Mouse (Mus musculus) erythroblast, embryonic 14.5 days (primary cell): ENCODE measurements around the gene Orm2. TPM values are rescaled to one million over a fixed set of nuclear protein-coding genes. Genes with fewer than 3 reads are reported as not detected.

ENCODE experiments used
- H3K27me3 ChIP-seq: 2 replicates; pipeline ENCODE4 v1.6.1; 2012; ENCODE audit warnings: inconsistent platforms; ENCODE audit not compliant: control insufficient read depth
- H3K36me3 ChIP-seq: 2 replicates; pipeline ENCODE4 v1.6.1; 2012; ENCODE audit warnings: mild to moderate bottlenecking, inconsistent platforms; ENCODE audit not compliant: control insufficient read depth
- H3K4me1 ChIP-seq: 2 replicates; pipeline ENCODE4 v1.6.1; 2012; ENCODE audit warnings: inconsistent platforms; ENCODE audit not compliant: control insufficient read depth
- H3K4me3 ChIP-seq: replicated peaks from 2 replicates; pipeline ENCODE3; 2012; ENCODE audit warnings: moderate library complexity, mild to moderate bottlenecking, inconsistent platforms
- H3K9me3 ChIP-seq: 2 replicates; pipeline ENCODE4 v1.6.1; 2012; ENCODE audit warnings: low read length, inconsistent platforms, mixed read lengths; ENCODE audit not compliant: control insufficient read depth
- GATA1 ChIP-seq: IDR thresholded peaks from 2 replicates; pipeline ENCODE4 v1.6.1; 2012; ENCODE audit warnings: low read length, inconsistent platforms, mixed read lengths
- TAL1 ChIP-seq: IDR thresholded peaks from 3 replicates; pipeline ENCODE4 v1.6.1; 2012; ENCODE audit warnings: low read length, inconsistent platforms, mixed read lengths
- polyA plus RNA-seq: library from polyadenylated mRNA; stranded (reverse); fragments of >175 nt; gene quantifications from 2 replicates; pipeline ENCODE4 v1.2.3, GENCODE M21; 2012

Gene Orm2
- polyA plus RNA-seq, 1 experiment: not detected

GRCm38 (mm10) chr4:63388029-63388428 is 25.8 kb downstream of the Orm2 start:
- peaks cover 69% of the 10 kb centered on the region for H3K36me3 ChIP-seq
- no peaks in the 10 kb centered on the region for H3K9me3 ChIP-seq
- no peaks in the 10 kb centered on the region for H3K27me3 ChIP-seq
- peaks cover 68% of the 10 kb centered on the region for H3K4me1 ChIP-seq
- H3K4me3 ChIP-seq: no peak overlapping the region
- TF ChIP-seq GATA1 (no peak), TAL1 (no peak)

- H3K4me3 ChIP-seq: no peak overlapping the region
- H3K4me1 ChIP-seq: peaks cover 55% of the 10 kb centered on the region
- TF ChIP-seq TAL1 (no peak), GATA1 (no peak)
- H3K27me3 ChIP-seq: no peaks in the 10 kb centered on the region
- peaks cover 67% of the 10 kb centered on the region for H3K36me3 ChIP-seq
- H3K9me3 ChIP-seq: no peaks in the 10 kb centered on the region
Observed at GRCm38 (mm10) chr4:63389121-63389886, 27.1 kb downstream of the Orm2 start.

GRCm38 (mm10) chr4:63389887-63390528 is 27.8 kb downstream of the Orm2 start:
- H3K9me3 ChIP-seq: no peaks in the 10 kb centered on the region
- TF ChIP-seq GATA1: no peak
- TF ChIP-seq TAL1: no peak

GRCm38 (mm10) chr4:63391322-63391721 is 29.1 kb downstream of the Orm2 start:
- Histone ChIP-seq H3K4me1 (peaks cover 38% of the 10 kb centered on the region), H3K4me3 (no peak overlapping the region), H3K27me3 (no peaks in the 10 kb centered on the region), H3K36me3 (peaks cover 68% of the 10 kb centered on the region), H3K9me3 (no peaks in the 10 kb centered on the region)
- TF ChIP-seq GATA1 (no peak), TAL1 (no peak)

More at GRCm38 (mm10) chr4:63389887-63390528, 27.8 kb downstream of the Orm2 start:
- Histone ChIP-seq H3K4me3 (no peak overlapping the region), H3K27me3 (no peaks in the 10 kb centered on the region), H3K36me3 (peaks cover 72% of the 10 kb centered on the region), H3K4me1 (peaks cover 49% of the 10 kb centered on the region)

GRCm38 (mm10) chr4:63397981-63398537 is 35.8 kb downstream of the Orm2 start:
- Histone ChIP-seq H3K4me3 (no peak overlapping the region), H3K27me3 (no peaks in the 10 kb centered on the region), H3K4me1 (peaks cover 46% of the 10 kb centered on the region), H3K36me3 (peaks cover 49% of the 10 kb centered on the region), H3K9me3 (no peaks in the 10 kb centered on the region)
- TF ChIP-seq TAL1 (no peak), GATA1 (no peak)

- Histone ChIP-seq H3K9me3 (no peaks in the 10 kb centered on the region), H3K4me1 (peaks cover 56% of the 10 kb centered on the region), H3K27me3 (no peaks in the 10 kb centered on the region), H3K36me3 (peaks cover 41% of the 10 kb centered on the region), H3K4me3 (no peak overlapping the region)
- TF ChIP-seq TAL1: no peak
- no peak for TF ChIP-seq GATA1
Observed at GRCm38 (mm10) chr4:63398854-63399609, 36.8 kb downstream of the Orm2 start.

- Histone ChIP-seq H3K9me3 (no peaks in the 10 kb centered on the region), H3K4me1 (peaks cover 63% of the 10 kb centered on the region), H3K4me3 (no peak overlapping the region), H3K27me3 (no peaks in the 10 kb centered on the region), H3K36me3 (peaks cover 33% of the 10 kb centered on the region)
- no peak for TF ChIP-seq TAL1
Observed at GRCm38 (mm10) chr4:63399691-63400270, 37.5 kb downstream of the Orm2 start.

- Histone ChIP-seq H3K27me3 (no peaks in the 10 kb centered on the region), H3K9me3 (no peaks in the 10 kb centered on the region), H3K4me1 (peaks cover 73% of the 10 kb centered on the region)
Observed at GRCm38 (mm10) chr4:63400541-63401306, 38.5 kb downstream of the Orm2 start.

More at GRCm38 (mm10) chr4:63400541-63401306, 38.5 kb downstream of the Orm2 start:
- Histone ChIP-seq H3K36me3 (peaks cover 26% of the 10 kb centered on the region), H3K4me3 (no peak overlapping the region)
- no peak for TF ChIP-seq GATA1
- TF ChIP-seq TAL1: no peak
